Mouse (Mus musculus): ENCODE measurements around the gene Serpinf1.
"Not testable (repeated sequence)": the region's sequence is repeated elsewhere in the genome, so short reads cannot be mapped to it uniquely, and the experiment has no call there.

DNA sequence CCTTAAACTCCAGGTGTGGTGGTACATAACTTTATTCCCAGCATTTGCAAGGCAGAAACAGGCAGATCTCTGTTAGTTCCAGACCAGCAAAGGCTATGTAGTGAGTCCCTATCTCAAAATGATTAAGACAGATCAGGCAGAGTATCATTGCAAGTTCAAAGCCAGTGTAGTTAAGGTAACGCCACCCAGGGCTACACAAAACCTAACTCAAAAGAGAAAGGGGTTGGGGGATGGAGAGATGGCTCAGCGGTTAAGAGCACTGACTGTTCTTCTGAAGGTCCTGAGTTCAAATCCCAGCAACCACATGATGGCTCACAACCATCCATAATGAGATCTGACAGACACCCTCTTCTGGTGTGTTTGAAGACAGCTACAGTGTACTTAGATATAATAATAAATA is 33.5 kb upstream of the Serpinf1 start:
- TF ChIP-seq POLR2A (IDR thresholded peaks at IDR 0.05; ENCODE audit: low read depth, low read length); CTCF (IDR thresholded peaks at IDR 0.05; ENCODE audit: extremely low read depth, insufficient read length, insufficient replicate concordance, low read depth, low read length): not testable (repeated sequence)

All from small intestine, adult 2 months (tissue).